Mouse (Mus musculus): ENCODE results near the gene Krt20. TPM values are rescaled to one million over a fixed set of nuclear protein-coding genes. Genes with fewer than 3 reads are reported as not detected.

Krt20 gene
- 0.14 TPM in 1 of 2 replicates, not detected in the other for polyA plus RNA-seq (2012; rRNA removed)

DNA sequence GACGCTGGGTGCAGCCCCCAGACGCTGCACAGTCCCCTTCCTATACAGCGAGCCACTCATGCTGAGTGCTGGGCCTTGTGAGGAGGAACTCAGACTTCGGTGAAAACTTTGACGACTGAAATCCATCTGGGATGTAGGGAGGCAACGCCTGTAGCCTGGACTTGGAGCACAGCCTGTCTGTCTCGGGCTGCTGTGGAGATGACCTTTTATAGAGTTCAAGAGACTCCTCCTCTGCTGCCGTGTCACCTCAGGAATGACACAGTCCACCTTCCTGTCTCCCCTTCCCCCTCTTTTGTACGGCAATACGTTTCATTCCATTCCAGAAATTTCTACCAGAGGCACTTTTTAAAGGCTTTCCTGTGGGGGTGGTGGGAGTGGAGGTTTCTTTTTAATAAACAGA, at the start of gene Krt20:
Gene Krt20 (minus strand): TSS at position 179 of the 400 bp plus-strand sequence.
- TF ChIP-seq CTCF (IDR thresholded peaks at IDR 0.05; ENCODE audit: borderline replicate concordance, extremely low read depth, insufficient read depth, insufficient read length): no peak
- no peak for TF ChIP-seq POLR2A (IDR thresholded peaks at IDR 0.05; ENCODE audit: borderline replicate concordance, extremely low read depth, insufficient read depth, insufficient read length, poor library complexity, severe bottlenecking)
- no peak for DNase-seq (ENCODE audit: low read depth)

- DNase-seq (ENCODE audit: low read depth): no peak
- TF ChIP-seq POLR2A (IDR thresholded peaks at IDR 0.05; ENCODE audit: borderline replicate concordance, extremely low read depth, insufficient read depth, insufficient read length, poor library complexity, severe bottlenecking): no peak
- TF ChIP-seq CTCF (IDR thresholded peaks at IDR 0.05; ENCODE audit: borderline replicate concordance, extremely low read depth, insufficient read depth, insufficient read length): no peak
Observed at GRCm38 (mm10) chr11:99474981-99475380, 37.0 kb upstream of the Krt20 start.

GRCm38 (mm10) chr11:99473433-99473832, 35.5 kb upstream of the Krt20 start:
- no peak for DNase-seq (ENCODE audit: low read depth)
- no peak for TF ChIP-seq POLR2A (IDR thresholded peaks at IDR 0.05; ENCODE audit: borderline replicate concordance, extremely low read depth, insufficient read depth, insufficient read length, poor library complexity, severe bottlenecking)
- TF ChIP-seq CTCF (IDR thresholded peaks at IDR 0.05; ENCODE audit: borderline replicate concordance, extremely low read depth, insufficient read depth, insufficient read length): no peak

DNA sequence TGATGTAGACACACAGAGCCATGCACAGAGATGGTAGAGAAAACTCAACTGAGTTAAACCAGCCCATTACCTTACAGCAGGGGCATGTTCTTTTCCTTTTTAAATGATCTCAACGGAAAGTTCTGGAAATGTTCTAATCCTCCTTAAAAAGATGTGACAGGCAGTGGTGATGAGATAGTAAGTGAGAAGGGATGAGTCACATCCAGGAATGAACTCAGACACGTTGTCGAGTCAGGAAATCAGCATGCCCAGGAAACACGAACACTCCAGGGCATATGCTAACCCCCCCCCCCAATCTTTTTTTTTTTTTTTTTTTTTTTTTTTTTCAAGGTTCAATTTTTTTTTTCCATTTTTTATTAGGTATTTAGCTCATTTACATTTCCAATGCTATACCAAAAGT, 34.5 kb upstream of the Krt20 start:
- no peak for DNase-seq (ENCODE audit: low read depth)
- no peak for TF ChIP-seq CTCF (IDR thresholded peaks at IDR 0.05; ENCODE audit: borderline replicate concordance, extremely low read depth, insufficient read depth, insufficient read length)
- no peak for TF ChIP-seq POLR2A (IDR thresholded peaks at IDR 0.05; ENCODE audit: borderline replicate concordance, extremely low read depth, insufficient read depth, insufficient read length, poor library complexity, severe bottlenecking)

DNA sequence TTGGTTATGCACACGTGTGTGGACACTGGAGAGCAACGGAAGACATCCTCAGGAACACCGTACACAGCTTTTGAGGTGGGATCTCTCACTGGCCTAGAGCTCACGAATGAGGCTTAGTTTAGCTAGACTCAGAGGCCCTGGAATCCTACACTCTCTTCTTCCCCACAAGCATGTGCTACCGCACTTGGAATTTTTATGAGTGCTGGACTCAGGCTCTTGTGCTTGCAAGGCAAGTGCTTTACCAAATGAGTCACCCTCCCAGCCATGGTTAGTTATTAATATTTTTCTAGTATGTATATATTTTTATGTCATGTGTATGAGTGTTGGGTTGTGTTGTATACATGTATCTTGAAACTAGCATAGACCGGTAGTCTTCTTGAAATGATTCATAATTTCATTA, 34.0 kb upstream of the Krt20 start:
- TF ChIP-seq POLR2A (IDR thresholded peaks at IDR 0.05; ENCODE audit: borderline replicate concordance, extremely low read depth, insufficient read depth, insufficient read length, poor library complexity, severe bottlenecking): no peak
- no peak for TF ChIP-seq CTCF (IDR thresholded peaks at IDR 0.05; ENCODE audit: borderline replicate concordance, extremely low read depth, insufficient read depth, insufficient read length)
- no peak for DNase-seq (ENCODE audit: low read depth)

GRCm38 (mm10) chr11:99469228-99469627, 31.3 kb upstream of the Krt20 start:
- TF ChIP-seq POLR2A (IDR thresholded peaks at IDR 0.05; ENCODE audit: borderline replicate concordance, extremely low read depth, insufficient read depth, insufficient read length, poor library complexity, severe bottlenecking) (no peak), CTCF (IDR thresholded peaks at IDR 0.05; ENCODE audit: borderline replicate concordance, extremely low read depth, insufficient read depth, insufficient read length) (no peak)
- DNase-seq (ENCODE audit: low read depth): no peak

GRCm38 (mm10) chr11:99468566-99468965, 30.6 kb upstream of the Krt20 start:
- DNase-seq (ENCODE audit: low read depth): no peak
- TF ChIP-seq CTCF (IDR thresholded peaks at IDR 0.05; ENCODE audit: borderline replicate concordance, extremely low read depth, insufficient read depth, insufficient read length) (no peak), POLR2A (IDR thresholded peaks at IDR 0.05; ENCODE audit: borderline replicate concordance, extremely low read depth, insufficient read depth, insufficient read length, poor library complexity, severe bottlenecking) (no peak)

DNA sequence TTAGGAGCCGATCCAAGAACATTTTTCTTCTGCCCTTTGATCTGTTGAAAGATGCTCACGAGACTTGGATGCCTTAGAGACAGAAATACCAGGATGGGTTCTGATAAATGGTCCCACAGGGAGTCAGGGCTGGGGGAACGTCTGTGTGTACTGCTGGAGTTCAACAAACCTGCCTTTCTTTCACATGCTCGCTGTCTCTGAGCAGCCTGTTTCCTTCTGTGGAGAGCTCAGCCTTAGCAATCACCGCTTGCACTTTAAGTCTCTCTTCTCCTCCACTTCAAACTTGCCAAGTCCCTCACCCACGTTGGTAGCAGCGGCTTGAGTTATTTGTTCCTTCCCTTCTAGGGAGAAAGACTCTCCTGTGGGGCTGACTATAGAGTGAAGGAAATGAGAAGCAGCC, 28.4 kb upstream of the Krt20 start:
- peak; percentile 36 for DNase-seq (ENCODE audit: low read depth)
- TF ChIP-seq POLR2A (IDR thresholded peaks at IDR 0.05; ENCODE audit: borderline replicate concordance, extremely low read depth, insufficient read depth, insufficient read length, poor library complexity, severe bottlenecking): no peak
- no peak for TF ChIP-seq CTCF (IDR thresholded peaks at IDR 0.05; ENCODE audit: borderline replicate concordance, extremely low read depth, insufficient read depth, insufficient read length)

GRCm38 (mm10) chr11:99464836-99465235, 26.9 kb upstream of the Krt20 start:
- TF ChIP-seq CTCF (IDR thresholded peaks at IDR 0.05; ENCODE audit: borderline replicate concordance, extremely low read depth, insufficient read depth, insufficient read length) (peak; percentile 86), POLR2A (IDR thresholded peaks at IDR 0.05; ENCODE audit: borderline replicate concordance, extremely low read depth, insufficient read depth, insufficient read length, poor library complexity, severe bottlenecking) (no peak)
- DNase-seq (ENCODE audit: low read depth): peak; percentile 91

DNA sequence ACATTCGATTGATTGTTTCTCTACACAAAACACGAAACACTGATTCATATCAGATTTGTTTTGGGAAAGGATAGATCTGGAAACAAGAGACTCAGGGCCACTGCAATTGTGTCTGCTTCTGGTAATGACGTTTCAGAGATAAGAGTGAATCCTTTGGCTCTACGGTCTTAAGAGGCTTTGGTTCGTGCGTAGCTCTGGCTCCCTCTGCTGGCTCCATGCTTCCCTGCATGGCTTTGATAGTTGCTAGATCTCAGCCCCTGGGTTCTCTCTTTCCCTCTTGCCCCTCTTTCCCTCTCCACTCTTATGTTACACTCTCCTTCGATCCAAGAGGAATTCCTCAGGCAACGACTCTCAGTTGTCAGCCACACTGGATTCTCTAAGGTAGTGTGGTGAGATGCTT, 25.2 kb upstream of the Krt20 start:
- peak; percentile 96 for TF ChIP-seq CTCF (IDR thresholded peaks at IDR 0.05; ENCODE audit: borderline replicate concordance, extremely low read depth, insufficient read depth, insufficient read length)
- no peak for TF ChIP-seq POLR2A (IDR thresholded peaks at IDR 0.05; ENCODE audit: borderline replicate concordance, extremely low read depth, insufficient read depth, insufficient read length, poor library complexity, severe bottlenecking)
- DNase-seq (ENCODE audit: low read depth): peak; percentile 89

- TF ChIP-seq CTCF (IDR thresholded peaks at IDR 0.05; ENCODE audit: borderline replicate concordance, extremely low read depth, insufficient read depth, insufficient read length) (no peak), POLR2A (IDR thresholded peaks at IDR 0.05; ENCODE audit: borderline replicate concordance, extremely low read depth, insufficient read depth, insufficient read length, poor library complexity, severe bottlenecking) (no peak)
- no peak for DNase-seq (ENCODE audit: low read depth)
Observed at GRCm38 (mm10) chr11:99461736-99462135, 23.8 kb upstream of the Krt20 start.

- no peak for TF ChIP-seq POLR2A (IDR thresholded peaks at IDR 0.05; ENCODE audit: borderline replicate concordance, extremely low read depth, insufficient read depth, insufficient read length, poor library complexity, severe bottlenecking)
- TF ChIP-seq CTCF (IDR thresholded peaks at IDR 0.05; ENCODE audit: borderline replicate concordance, extremely low read depth, insufficient read depth, insufficient read length): no peak
- DNase-seq (ENCODE audit: low read depth): no peak
Observed at GRCm38 (mm10) chr11:99458887-99459286, 20.9 kb upstream of the Krt20 start.
